Mouse (Mus musculus): ENCODE data around the gene Kdelr2. TPM values are rescaled to one million over a fixed set of nuclear protein-coding genes. Genes with fewer than 3 reads are reported as not detected.

Gene Kdelr2
- polyA plus RNA-seq, 1 experiment from 2014 or later, result 114 TPM

Other genes with a start within 250 kb of the Kdelr2 start
- 16.6 and 20.9 TPM in 2 replicates for gene Rbak, start 223.1 kb upstream of the Kdelr2 start, polyA plus RNA-seq (2014; fragmentation: Nextera tagmentation; extraction: Ambion mirVana)
- gene Spdye4b, start 222.8 kb upstream of the Kdelr2 start, polyA plus RNA-seq (2014; fragmentation: Nextera tagmentation; extraction: Ambion mirVana), result not detected in 2 replicates
- gene Spdye4a, start 176.9 kb upstream of the Kdelr2 start, polyA plus RNA-seq (2014; fragmentation: Nextera tagmentation; extraction: Ambion mirVana), result 0.15 TPM in 1 of 2 replicates, not detected in the other
- gene Zfp12, start 168.7 kb upstream of the Kdelr2 start, polyA plus RNA-seq (2014; fragmentation: Nextera tagmentation; extraction: Ambion mirVana), result 24.0 and 31.0 TPM in 2 replicates
- gene Zfp316, start 133.8 kb upstream of the Kdelr2 start, polyA plus RNA-seq (2014; fragmentation: Nextera tagmentation; extraction: Ambion mirVana), result 5.2 and 7.0 TPM in 2 replicates
- gene Zfp853, start 110.2 kb upstream of the Kdelr2 start, polyA plus RNA-seq (2014; fragmentation: Nextera tagmentation; extraction: Ambion mirVana), result 0.17 and 0.29 TPM in 2 replicates
- gene E130309D02Rik, start 88.5 kb upstream of the Kdelr2 start, polyA plus RNA-seq (2014; fragmentation: Nextera tagmentation; extraction: Ambion mirVana), result 20.1 and 29.0 TPM in 2 replicates
- 81.2 and 84.9 TPM in 2 replicates for gene Zdhhc4, start 74.6 kb upstream of the Kdelr2 start, polyA plus RNA-seq (2014; fragmentation: Nextera tagmentation; extraction: Ambion mirVana)
- gene Grid2ip, start 46.5 kb upstream of the Kdelr2 start, polyA plus RNA-seq (2014; fragmentation: Nextera tagmentation; extraction: Ambion mirVana), result 0.24 and 0.44 TPM in 2 replicates
- 21.3 and 21.7 TPM in 2 replicates for gene Daglb, start 60.7 kb downstream of the Kdelr2 start, polyA plus RNA-seq (2014; fragmentation: Nextera tagmentation; extraction: Ambion mirVana)
- gene Rac1, start 124.2 kb downstream of the Kdelr2 start, polyA plus RNA-seq (2014; fragmentation: Nextera tagmentation; extraction: Ambion mirVana), result 454 and 468 TPM in 2 replicates
- gene Cyth3, start 218.6 kb downstream of the Kdelr2 start, polyA plus RNA-seq (2014; fragmentation: Nextera tagmentation; extraction: Ambion mirVana), result 35.3 and 42.6 TPM in 2 replicates